In the genomic region with DNA sequence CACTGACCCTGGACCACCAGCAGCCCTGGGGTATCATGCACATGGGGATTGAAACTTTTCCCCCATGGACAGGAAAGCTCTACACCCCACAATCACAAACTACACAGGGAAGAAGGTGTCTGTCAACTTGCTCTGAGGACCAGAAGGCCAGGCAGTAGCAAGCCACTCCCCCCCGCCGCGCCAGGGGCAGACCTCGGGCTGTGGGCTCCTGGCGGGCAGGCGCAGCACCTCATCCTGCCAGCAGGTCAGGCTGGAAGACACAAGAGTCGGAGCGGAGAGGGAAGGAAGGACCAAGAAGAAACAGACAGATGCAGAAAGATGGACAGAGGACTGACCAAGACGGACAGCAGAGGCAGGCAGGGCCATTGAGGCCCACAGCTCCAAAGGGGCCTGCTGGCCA, we compare ENCODE assay signal across 23 mouse cellular contexts. TPM values are rescaled to one million over a fixed set of nuclear protein-coding genes. Genes with fewer than 3 reads are reported as not detected.
DNase-seq lines count a peak whose midpoint lies in the region; ATAC-seq and TF ChIP-seq lines count a peak whose summit lies in the region.
"Had no signal": no experiment of that assay in that cellular context is flagged by ENCODE, and none has a peak within 500 bp of the region (broad histone marks: within the 10 kb centered on the region; RNA-seq: fewer than 3 reads in every experiment).

No protein-coding gene starts in this region.

- 95% methylated on average over 9 of the region's 9 CpGs for WGBS in neural tube, embryonic 11.5 days

- no peak overlapping the region for H3K4me3 ChIP-seq in neural tube, embryonic 11.5 days (ENCODE audit: low read depth, low read length)
- H3K4me3 ChIP-seq in G1E (ENCODE audit: low read depth, low read length), result 0 out of 2 replicates have a peak overlapping the region, but pooled peaks have one; percentile 31
- H3K4me3 ChIP-seq: embryonic facial prominence, embryonic 13.5 days; embryonic facial prominence, embryonic 15.5 days; erythroblast, embryonic 14.5 days; forebrain, embryonic 10.5 days; forebrain, embryonic 12.5 days had no signal

- H3K4me1 ChIP-seq in neural tube, embryonic 11.5 days (ENCODE audit: control insufficient read depth, insufficient read depth, low read length), result no peaks in the 10 kb centered on the region; the same call in 1 of the 2 replicates
- H3K4me1 ChIP-seq in G1E (ENCODE audit: insufficient read depth, low read depth, low read length), result no peaks in the 10 kb centered on the region
- H3K4me1 ChIP-seq: embryonic facial prominence, embryonic 13.5 days; embryonic facial prominence, embryonic 15.5 days; forebrain, embryonic 10.5 days had no signal

- ATAC-seq in neural tube, embryonic 11.5 days (ENCODE audit: insufficient read depth, low FRiP score, low TSS enrichment), result no peak
- no peak for ATAC-seq in G1E (ENCODE audit: extremely low read depth, insufficient number of reproducible peaks, low FRiP score, poor library complexity, severe bottlenecking)
- ATAC-seq: forebrain, embryonic 14.5 days; forebrain, embryonic 16.5 days had no signal

- H3K9me3 ChIP-seq in neural tube, embryonic 11.5 days (ENCODE audit: control insufficient read depth, low read length), result no peaks in the 10 kb centered on the region
- peaks cover 57% of the 10 kb centered on the region for H3K9me3 ChIP-seq in G1E (replicated peaks)
- H3K9me3 ChIP-seq: embryonic facial prominence, embryonic 13.5 days; embryonic facial prominence, embryonic 15.5 days; forebrain, embryonic 10.5 days; forebrain, embryonic 12.5 days had no signal

- H3K36me3 ChIP-seq in neural tube, embryonic 11.5 days (ENCODE audit: control insufficient read depth, insufficient read depth, low read length), result peaks cover 48% of the 10 kb centered on the region
- H3K36me3 ChIP-seq in G1E (replicated peaks), result no peaks in the 10 kb centered on the region

- H3K27me3 ChIP-seq in neural tube, embryonic 11.5 days (ENCODE audit: control insufficient read depth, insufficient read depth, low read length), result no peaks in the 10 kb centered on the region
- no peaks in the 10 kb centered on the region; the same call in 1 of the 2 replicates for H3K27me3 ChIP-seq in G1E (ENCODE audit: insufficient read depth, low read length)
- H3K27me3 ChIP-seq: embryonic facial prominence, embryonic 13.5 days; embryonic facial prominence, embryonic 15.5 days; forebrain, embryonic 12.5 days had no signal

- H3K4me2 ChIP-seq in neural tube, embryonic 11.5 days (ENCODE audit: low read depth), result no peak overlapping the region
- H3K4me2 ChIP-seq: embryonic facial prominence, embryonic 13.5 days; embryonic facial prominence, embryonic 15.5 days; forebrain, embryonic 12.5 days had no signal

- no peak overlapping the region for H3K27ac ChIP-seq in neural tube, embryonic 11.5 days (ENCODE audit: low read depth, low read length)
- H3K27ac ChIP-seq: embryonic facial prominence, embryonic 13.5 days; embryonic facial prominence, embryonic 15.5 days; forebrain, embryonic 10.5 days; forebrain, embryonic 12.5 days had no signal

- H3K9ac ChIP-seq in neural tube, embryonic 11.5 days (ENCODE audit: low read length), result no peak overlapping the region
- H3K9ac ChIP-seq: embryonic facial prominence, embryonic 13.5 days; embryonic facial prominence, embryonic 15.5 days; forebrain, embryonic 12.5 days had no signal

- TF ChIP-seq CTCF in G1E (IDR thresholded peaks at IDR 0.05; ENCODE audit: low read depth, low read length), result no peak

- DNase-seq in neural tube, embryonic 11.5 days (ENCODE audit: low spot score), result peak; percentile 6
- no peak for DNase-seq in neural tube, embryonic 10.5 days (ENCODE audit: extremely low spot score, low spot score)
- DNase-seq in G1E (ENCODE audit: low spot score) (no peak), ZHBTc4 (ENCODE audit: low read depth, low spot score) (peak; percentile 81)
- no peak for DNase-seq in layer of hippocampus, adult 9-10 months (ENCODE audit: low spot score)
- DNase-seq in heart, postnatal 4 days, result no peak
- DNase-seq: adrenal gland, adult 2 months; adrenal gland, postnatal 10 days; adrenal gland, postnatal 25 days; cerebellum, adult 11 months; cerebellum, adult 18-20 months; cerebellum, adult 8-10 months; cerebellum, adult 9-11 months; cerebellum, postnatal 14 days; cerebellum, postnatal 36 days; embryo, embryonic 11 days had no signal

RNA-seq across cellular contexts. Expression of a gene that starts 19.7 kb away (rescaled TPM):
- 85.9 and 91.9 TPM in 2 replicates for polyA plus RNA-seq in neural tube, embryonic 11.5 days (2014; fragmentation: Nextera tagmentation; extraction: Ambion mirVana)
- 1.7 and 2.0 TPM in 2 replicates for total RNA-seq in G1E (2014; fragmentation: Nextera tagmentation)
- total RNA-seq in G1E (2017), result 0.38 and 0.70 TPM in 2 replicates
- polyA plus RNA-seq in G1E (2012), result 0.48 and 0.70 TPM in 2 replicates
- total RNA-seq in heart, postnatal 4 days (2021), result 100 to 1,000 TPM; 112 TPM

RNA-seq across cellular contexts. Expression of a gene that starts 23.0 kb away (rescaled TPM):
- polyA plus RNA-seq in neural tube, embryonic 11.5 days (2014; fragmentation: Nextera tagmentation; extraction: Ambion mirVana), result not detected in 2 replicates
- total RNA-seq in G1E (2014; fragmentation: Nextera tagmentation) (not detected in 2 replicates), G1E (2017) (0.16 and 0.93 TPM in 2 replicates)
- 0.09 and 0.16 TPM in 2 replicates for polyA plus RNA-seq in G1E (2012)
- 1 to 10 TPM; 1.3 to 1.4 TPM for total RNA-seq in heart, postnatal 4 days (2021)

RNA-seq across cellular contexts. Expression of a gene that starts 25.5 kb away (rescaled TPM):
- 1.5 and 1.8 TPM in 2 replicates for polyA plus RNA-seq in neural tube, embryonic 11.5 days (2014; fragmentation: Nextera tagmentation; extraction: Ambion mirVana)
- total RNA-seq in G1E (2014; fragmentation: Nextera tagmentation) (not detected in 2 replicates), G1E (2017) (0.11 TPM in 1 of 2 replicates, not detected in the other)
- polyA plus RNA-seq in G1E (2012), result not detected in 2 replicates
- 1 to 10 TPM; 7.6 to 7.7 TPM for total RNA-seq in heart, postnatal 4 days (2021)

RNA-seq across cellular contexts. Expression of a gene that starts 38.0 kb away (rescaled TPM):
- polyA plus RNA-seq in neural tube, embryonic 11.5 days (2014; fragmentation: Nextera tagmentation; extraction: Ambion mirVana), result 0.57 and 0.85 TPM in 2 replicates
- not detected in 2 replicates for total RNA-seq in G1E (2014; fragmentation: Nextera tagmentation)
- total RNA-seq in G1E (2017), result 0.05 TPM in 1 of 2 replicates, not detected in the other
- not detected in 2 replicates for polyA plus RNA-seq in G1E (2012)
- total RNA-seq in heart, postnatal 4 days (2021), result 100 to 1,000 TPM in 1 of 2 experiments, 10 to 100 TPM in 1; 91.2 to 106 TPM
- polyA plus RNA-seq: erythroblast, embryonic 14.5 days had no signal

RNA-seq across cellular contexts. Expression of a gene that starts 47.3 kb away (rescaled TPM):
- polyA plus RNA-seq in neural tube, embryonic 11.5 days (2014; fragmentation: Nextera tagmentation; extraction: Ambion mirVana), result 0.73 and 1.0 TPM in 2 replicates
- total RNA-seq in G1E (2014; fragmentation: Nextera tagmentation), result 0.49 and 2.3 TPM in 2 replicates
- 0.16 and 0.17 TPM in 2 replicates for total RNA-seq in G1E (2017)
- 0.11 and 0.12 TPM in 2 replicates for polyA plus RNA-seq in G1E (2012)
- total RNA-seq in heart, postnatal 4 days (2021), result under 1 TPM in 1 of 2 experiments, not detected in 1; 0.25 TPM

Comparison
In these comparisons a context has a peak if more than half of its experiments do, and no peak if none do; other contexts are left out.
1. DNase-seq: peak in neural tube, embryonic 11.5 days (single experiment) and ZHBTc4 (single experiment); none in neural tube, embryonic 10.5 days (single experiment), G1E (single experiment), layer of hippocampus, adult 9-10 months (single experiment) and heart, postnatal 4 days (single experiment).
2. RNA of a gene that starts 19.7 kb away (total RNA-seq): 112 TPM in heart, postnatal 4 days; 0.38 to 2.0 TPM in G1E; every median in the first group is over 10 times any median in the second.
3. RNA of a gene that starts 25.5 kb away (total RNA-seq): 7.6 to 7.7 TPM in heart, postnatal 4 days; 0.11 TPM in G1E; every median in the first group is over 4 times any median in the second.